Mouse (Mus musculus): ENCODE results near the gene Mgea5. TPM values are rescaled to one million over a fixed set of nuclear protein-coding genes. Genes with fewer than 3 reads are reported as not detected.

Gene Mgea5
- polyA plus RNA-seq, 1 experiment = 181 TPM

DNA sequence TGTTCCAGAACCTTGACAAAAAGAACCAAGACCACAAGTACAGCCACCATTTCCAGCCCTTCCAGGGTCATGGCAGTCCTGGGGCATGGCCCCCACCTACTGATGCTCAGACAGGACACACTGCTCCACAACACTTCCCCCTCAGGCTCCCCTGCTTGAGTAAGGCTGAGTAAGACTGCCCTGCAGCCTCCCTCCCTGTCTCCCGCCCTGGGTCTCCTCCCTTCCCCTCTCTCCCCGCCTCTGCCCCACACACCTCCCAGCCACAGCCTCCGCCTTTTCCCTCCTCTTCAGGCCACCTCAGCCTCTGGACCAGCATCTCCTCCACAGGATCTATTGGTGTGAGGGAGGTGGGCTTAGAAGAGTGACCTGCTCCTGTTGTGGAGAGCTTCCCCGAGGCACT lies 19.8 kb upstream of the Mgea5 start:
- H3K27ac ChIP-seq (ENCODE audit: insufficient read depth, low read length) = no peak overlapping the region
- H3K4me3 ChIP-seq (ENCODE audit: low read depth, low read length) = no peak overlapping the region
- TF ChIP-seq EP300 (IDR thresholded peaks at IDR 0.05; ENCODE audit: insufficient read depth, low read depth, low read length) (no peak), POLR2A (IDR thresholded peaks at IDR 0.05; ENCODE audit: insufficient read depth, low read length) (no peak), CTCF (IDR thresholded peaks at IDR 0.05; ENCODE audit: low read depth, low read length) (no peak)
- peaks cover 4% of the 10 kb centered on the region for H3K4me1 ChIP-seq (ENCODE audit: control insufficient read depth, insufficient read depth, low read length)
- H3K9ac ChIP-seq (ENCODE audit: low read depth, poor library complexity, severe bottlenecking) = no peak overlapping the region
- no peaks in the 10 kb centered on the region for H3K27me3 ChIP-seq (ENCODE audit: control insufficient read depth, insufficient read depth, low read length, poor library complexity, severe bottlenecking)
- no peaks in the 10 kb centered on the region for H3K9me3 ChIP-seq (replicated peaks; ENCODE audit: control insufficient read depth, insufficient read depth, low read length, poor library complexity, severe bottlenecking)
- H3K36me3 ChIP-seq (ENCODE audit: control insufficient read depth, insufficient read depth, low read length, poor library complexity, severe bottlenecking) = no peaks in the 10 kb centered on the region

DNA sequence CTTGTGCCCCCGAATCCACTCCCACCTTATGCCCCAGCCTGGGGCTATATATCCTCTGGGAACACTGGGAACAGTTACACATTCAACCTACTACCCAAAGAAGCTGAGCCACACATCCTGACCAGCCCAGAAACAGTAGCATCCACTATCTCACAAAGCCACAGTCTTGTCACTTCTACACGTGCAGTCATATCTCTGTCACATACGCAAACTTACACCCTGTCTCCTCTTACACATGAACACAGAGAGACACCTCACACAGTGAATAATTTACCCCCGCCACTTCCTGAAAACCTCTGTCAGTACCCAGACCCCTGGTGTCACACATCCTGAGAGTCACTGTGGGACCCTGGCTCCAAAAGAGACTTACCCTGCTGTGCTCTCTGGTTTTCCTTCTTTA lies 19.1 kb upstream of the Mgea5 start:
- peaks cover 4% of the 10 kb centered on the region for H3K4me1 ChIP-seq (ENCODE audit: control insufficient read depth, insufficient read depth, low read length)
- H3K4me3 ChIP-seq (ENCODE audit: low read depth, low read length) = no peak overlapping the region
- H3K36me3 ChIP-seq (ENCODE audit: control insufficient read depth, insufficient read depth, low read length, poor library complexity, severe bottlenecking) = no peaks in the 10 kb centered on the region
- TF ChIP-seq EP300 (IDR thresholded peaks at IDR 0.05; ENCODE audit: insufficient read depth, low read depth, low read length) (no peak), CTCF (IDR thresholded peaks at IDR 0.05; ENCODE audit: low read depth, low read length) (no peak), POLR2A (IDR thresholded peaks at IDR 0.05; ENCODE audit: insufficient read depth, low read length) (no peak)
- H3K27me3 ChIP-seq (ENCODE audit: control insufficient read depth, insufficient read depth, low read length, poor library complexity, severe bottlenecking) = no peaks in the 10 kb centered on the region
- H3K27ac ChIP-seq (ENCODE audit: insufficient read depth, low read length) = no peak overlapping the region
- H3K9me3 ChIP-seq (replicated peaks; ENCODE audit: control insufficient read depth, insufficient read depth, low read length, poor library complexity, severe bottlenecking) = no peaks in the 10 kb centered on the region
- no peak overlapping the region for H3K9ac ChIP-seq (ENCODE audit: low read depth, poor library complexity, severe bottlenecking)

DNA sequence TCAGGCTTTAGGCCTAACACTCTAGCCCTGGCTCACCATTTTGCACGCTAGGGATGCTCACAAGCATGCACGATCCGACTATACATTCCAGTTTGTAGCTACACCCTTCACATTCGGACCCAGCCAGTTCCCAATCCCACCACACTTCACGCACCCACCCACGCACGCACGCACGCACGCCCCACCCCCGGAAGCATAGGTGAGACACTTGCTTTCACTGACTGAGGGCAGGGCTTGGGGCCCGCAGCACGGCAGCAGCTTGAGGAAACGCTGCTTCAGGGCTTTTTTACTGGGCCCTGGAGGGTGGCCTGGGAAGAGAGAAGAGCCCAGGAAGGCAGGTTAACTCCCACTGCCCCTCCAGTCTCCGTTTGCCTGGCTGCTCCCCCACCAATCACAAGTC lies 13.2 kb upstream of the Mgea5 start:
- H3K9ac ChIP-seq (ENCODE audit: low read depth, poor library complexity, severe bottlenecking) = no peak overlapping the region
- H3K27me3 ChIP-seq (ENCODE audit: control insufficient read depth, insufficient read depth, low read length, poor library complexity, severe bottlenecking) = no peaks in the 10 kb centered on the region

GRCm38 (mm10) chr19:45796061-45796556 lies 12.5 kb upstream of the Mgea5 start:
- H3K4me3 ChIP-seq (ENCODE audit: low read depth, low read length) = peak overlapping the region; percentile 43
- H3K36me3 ChIP-seq (ENCODE audit: control insufficient read depth, insufficient read depth, low read length, poor library complexity, severe bottlenecking) = no peaks in the 10 kb centered on the region
- peaks cover 4% of the 10 kb centered on the region for H3K4me1 ChIP-seq (ENCODE audit: control insufficient read depth, insufficient read depth, low read length)
- H3K9me3 ChIP-seq (replicated peaks; ENCODE audit: control insufficient read depth, insufficient read depth, low read length, poor library complexity, severe bottlenecking) = no peaks in the 10 kb centered on the region
- no peak for TF ChIP-seq CTCF (IDR thresholded peaks at IDR 0.05; ENCODE audit: low read depth, low read length)
- no peak for TF ChIP-seq EP300 (IDR thresholded peaks at IDR 0.05; ENCODE audit: insufficient read depth, low read depth, low read length)
- no peak for TF ChIP-seq POLR2A (IDR thresholded peaks at IDR 0.05; ENCODE audit: insufficient read depth, low read length)
- H3K9ac ChIP-seq (ENCODE audit: low read depth, poor library complexity, severe bottlenecking) = no peak overlapping the region
- H3K27me3 ChIP-seq (ENCODE audit: control insufficient read depth, insufficient read depth, low read length, poor library complexity, severe bottlenecking) = no peaks in the 10 kb centered on the region
- H3K27ac ChIP-seq (ENCODE audit: insufficient read depth, low read length) = peak overlapping the region; percentile 25; the same call in 1 of the 2 replicates

More for the DNA sequence above, 13.2 kb upstream of the Mgea5 start:
- Histone ChIP-seq H3K27ac (ENCODE audit: insufficient read depth, low read length) (no peak overlapping the region), H3K4me3 (ENCODE audit: low read depth, low read length) (peak overlapping the region; percentile 43), H3K9me3 (replicated peaks; ENCODE audit: control insufficient read depth, insufficient read depth, low read length, poor library complexity, severe bottlenecking) (no peaks in the 10 kb centered on the region), H3K4me1 (ENCODE audit: control insufficient read depth, insufficient read depth, low read length) (peaks cover 4% of the 10 kb centered on the region), H3K36me3 (ENCODE audit: control insufficient read depth, insufficient read depth, low read length, poor library complexity, severe bottlenecking) (no peaks in the 10 kb centered on the region)
- TF ChIP-seq EP300 (IDR thresholded peaks at IDR 0.05; ENCODE audit: insufficient read depth, low read depth, low read length) (no peak), CTCF (IDR thresholded peaks at IDR 0.05; ENCODE audit: low read depth, low read length) (no peak), POLR2A (IDR thresholded peaks at IDR 0.05; ENCODE audit: insufficient read depth, low read length) (no peak)

GRCm38 (mm10) chr19:45795406-45795944 lies 11.8 kb upstream of the Mgea5 start:
- Histone ChIP-seq H3K27me3 (ENCODE audit: control insufficient read depth, insufficient read depth, low read length, poor library complexity, severe bottlenecking) (no peaks in the 10 kb centered on the region), H3K4me1 (ENCODE audit: control insufficient read depth, insufficient read depth, low read length) (peaks cover 4% of the 10 kb centered on the region), H3K36me3 (ENCODE audit: control insufficient read depth, insufficient read depth, low read length, poor library complexity, severe bottlenecking) (no peaks in the 10 kb centered on the region), H3K27ac (ENCODE audit: insufficient read depth, low read length) (peak overlapping the region; percentile 56), H3K9me3 (replicated peaks; ENCODE audit: control insufficient read depth, insufficient read depth, low read length, poor library complexity, severe bottlenecking) (no peaks in the 10 kb centered on the region), H3K4me3 (ENCODE audit: low read depth, low read length) (peak overlapping the region; percentile 43), H3K9ac (ENCODE audit: low read depth, poor library complexity, severe bottlenecking) (no peak overlapping the region)
- TF ChIP-seq EP300 (IDR thresholded peaks at IDR 0.05; ENCODE audit: insufficient read depth, low read depth, low read length) = no peak
- no peak for TF ChIP-seq POLR2A (IDR thresholded peaks at IDR 0.05; ENCODE audit: insufficient read depth, low read length)
- TF ChIP-seq CTCF (IDR thresholded peaks at IDR 0.05; ENCODE audit: low read depth, low read length) = no peak

GRCm38 (mm10) chr19:45794718-45795117 lies 11.1 kb upstream of the Mgea5 start:
- no peak for TF ChIP-seq POLR2A (IDR thresholded peaks at IDR 0.05; ENCODE audit: insufficient read depth, low read length)
- no peak for TF ChIP-seq EP300 (IDR thresholded peaks at IDR 0.05; ENCODE audit: insufficient read depth, low read depth, low read length)
- TF ChIP-seq CTCF (IDR thresholded peaks at IDR 0.05; ENCODE audit: low read depth, low read length) = no peak
- H3K4me3 ChIP-seq (ENCODE audit: low read depth, low read length) = no peak overlapping the region
- H3K9ac ChIP-seq (ENCODE audit: low read depth, poor library complexity, severe bottlenecking) = no peak overlapping the region
- no peak overlapping the region for H3K27ac ChIP-seq (ENCODE audit: insufficient read depth, low read length)
- H3K4me1 ChIP-seq (ENCODE audit: control insufficient read depth, insufficient read depth, low read length) = peaks cover 4% of the 10 kb centered on the region
- no peaks in the 10 kb centered on the region for H3K27me3 ChIP-seq (ENCODE audit: control insufficient read depth, insufficient read depth, low read length, poor library complexity, severe bottlenecking)
- H3K36me3 ChIP-seq (ENCODE audit: control insufficient read depth, insufficient read depth, low read length, poor library complexity, severe bottlenecking) = no peaks in the 10 kb centered on the region
- H3K9me3 ChIP-seq (replicated peaks; ENCODE audit: control insufficient read depth, insufficient read depth, low read length, poor library complexity, severe bottlenecking) = no peaks in the 10 kb centered on the region
